Mouse (Mus musculus): ENCODE results near the gene Apbb2.

GRCm38 (mm10) chr5:66327949-66328726 is 290.4 kb downstream of the Apbb2 start:
- TF ChIP-seq POLR2A (IDR thresholded peaks at IDR 0.05; ENCODE audit: low read depth, low read length) (no peak), CTCF (IDR thresholded peaks at IDR 0.05; ENCODE audit: borderline replicate concordance, insufficient read depth, low read length) (no peak)

Measured in embryonic fibroblast, embryonic 13.5 days (primary cell).